Mouse (Mus musculus) heart, adult 9 months (tissue): ENCODE data around the gene Tex19.2.

Source experiments
- DNase-seq, 2 experiments: peaks; one replicate each; pipeline ENCODE4 v3.0.0; 2022; ENCODE audit warnings: low spot score in 2 of 2

Gene Tex19.2

GRCm38 (mm10) chr11:121118577-121118976, at the start of gene Tex19.2:
Tex19.2 (minus strand) TSS chr11:121118677.
- no peak for DNase-seq

DNA sequence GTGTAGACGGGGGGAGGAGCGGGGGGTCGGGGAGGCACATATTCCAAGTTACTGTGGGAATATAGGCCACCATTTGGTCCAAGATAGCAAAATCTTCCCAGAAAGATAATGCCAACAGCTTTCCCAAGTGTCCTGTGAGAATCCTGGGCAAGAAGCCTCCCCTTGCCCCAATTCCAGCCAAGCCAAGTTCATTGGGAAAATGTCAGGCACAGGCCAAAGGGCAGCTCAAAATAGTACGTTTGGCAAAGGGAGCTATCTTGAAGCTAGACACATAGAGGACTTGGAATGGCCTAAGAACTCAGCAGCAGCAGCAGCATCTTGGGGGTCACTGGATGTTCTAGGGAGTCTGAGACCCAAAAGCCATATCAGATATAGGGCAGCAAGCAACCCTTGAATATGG, 45.3 kb upstream of the Tex19.2 start:
- DNase-seq: no peak

GRCm38 (mm10) chr11:121160636-121161346, 42.3 kb upstream of the Tex19.2 start:
- no peak for DNase-seq

DNA sequence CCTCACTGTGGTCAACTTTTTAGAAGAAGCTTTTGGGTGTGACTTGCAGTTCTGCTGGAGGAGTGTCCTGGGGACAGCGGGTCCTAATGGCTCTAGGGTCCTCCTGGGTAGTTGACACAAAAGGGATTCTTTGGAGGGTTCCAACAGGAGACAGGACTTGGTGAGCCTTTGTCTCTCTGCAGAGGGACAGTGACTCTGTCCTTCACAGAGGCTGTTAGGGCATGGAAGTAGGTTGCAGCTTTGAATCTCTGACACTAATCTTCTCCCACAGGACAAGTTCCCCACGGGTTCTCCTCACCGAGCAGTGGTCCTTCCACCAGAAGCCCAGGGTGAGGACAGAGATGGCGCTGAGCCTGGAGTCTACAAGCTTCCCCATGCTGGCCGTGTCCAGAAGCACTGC, 41.5 kb upstream of the Tex19.2 start, which contains the start of gene Uts2r:
Uts2r (plus strand) TSS at position 301 of the 400 bp plus-strand sequence.
- no peak for DNase-seq

- peak; percentile 19 to 33 for DNase-seq
These were observed 38.0 kb upstream of the Tex19.2 start for GRCm38 (mm10) chr11:121156411-121156891.

DNA sequence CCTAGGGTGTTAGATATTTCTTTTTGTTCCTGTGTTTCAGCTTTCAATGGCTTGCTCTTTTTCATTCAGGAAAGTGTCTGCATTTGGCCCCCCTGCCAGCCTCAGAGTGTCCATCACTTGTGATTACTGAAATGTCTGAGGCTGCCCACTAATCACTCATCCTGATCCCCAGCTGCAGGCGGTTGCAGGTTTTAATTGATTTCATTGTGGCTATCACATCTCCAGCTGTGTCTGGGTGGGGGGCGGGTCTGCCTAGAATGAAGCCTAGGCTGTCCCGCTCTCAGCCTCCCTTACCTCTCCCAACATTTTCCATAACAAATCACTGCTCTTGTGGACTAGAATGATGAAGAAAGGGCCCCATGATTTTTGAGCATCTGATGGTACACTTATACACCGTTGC, 35.7 kb upstream of the Tex19.2 start:
- no peak for DNase-seq

- no peak for DNase-seq
These were observed 29.7 kb upstream of the Tex19.2 start for GRCm38 (mm10) chr11:121148193-121148592.

- DNase-seq: no peak
These were observed 27.4 kb upstream of the Tex19.2 start, which contains the start of gene Tex19.1 for GRCm38 (mm10) chr11:121145865-121146264. Tex19.1 (plus strand) TSS chr11:121146143.

DNA sequence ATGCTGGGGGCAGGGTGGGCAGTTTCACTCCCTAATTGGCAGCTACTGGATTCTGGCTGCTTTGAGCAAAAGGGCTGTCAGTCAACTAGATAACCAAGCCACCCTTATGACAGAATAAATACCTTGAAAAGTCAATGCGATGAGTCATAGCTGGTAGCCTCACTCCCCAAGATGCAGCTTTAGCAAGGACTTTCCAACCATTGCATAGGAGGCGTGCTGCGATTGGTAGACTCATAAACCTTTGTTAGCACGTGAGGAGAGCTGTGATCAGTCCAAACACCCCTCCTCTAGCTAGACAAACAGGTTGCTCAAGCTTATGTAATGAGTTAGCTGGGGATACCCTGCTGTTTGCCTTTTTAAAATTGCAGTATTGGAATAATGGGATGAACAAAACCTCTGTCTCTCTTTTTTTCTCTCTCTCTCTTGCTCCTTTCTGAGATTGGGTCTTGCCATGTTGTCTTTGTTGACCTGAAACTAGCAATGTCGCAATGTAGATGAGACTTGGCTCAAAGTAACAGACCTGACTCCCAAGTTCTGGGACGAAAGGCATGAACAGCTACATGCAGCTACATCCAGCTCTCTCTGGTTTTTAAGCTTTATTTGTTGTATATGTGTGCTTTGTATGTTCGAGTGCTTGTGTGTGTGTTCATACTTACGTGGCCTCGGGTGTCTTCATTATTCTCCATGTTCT, 25.0 kb upstream of the Tex19.2 start:
- DNase-seq: no peak

- DNase-seq: no peak
These were observed 20.3 kb upstream of the Tex19.2 start for GRCm38 (mm10) chr11:121138732-121139131.

GRCm38 (mm10) chr11:121137682-121138081, 19.2 kb upstream of the Tex19.2 start:
- DNase-seq: no peak

- no peak for DNase-seq
These were observed 16.1 kb upstream of the Tex19.2 start for GRCm38 (mm10) chr11:121134600-121134999.

GRCm38 (mm10) chr11:121129616-121130015, 11.1 kb upstream of the Tex19.2 start:
- DNase-seq: peak in 1 of 2 experiments; percentile 9

GRCm38 (mm10) chr11:121127441-121127840, 9.0 kb upstream of the Tex19.2 start:
- DNase-seq: no peak

DNA sequence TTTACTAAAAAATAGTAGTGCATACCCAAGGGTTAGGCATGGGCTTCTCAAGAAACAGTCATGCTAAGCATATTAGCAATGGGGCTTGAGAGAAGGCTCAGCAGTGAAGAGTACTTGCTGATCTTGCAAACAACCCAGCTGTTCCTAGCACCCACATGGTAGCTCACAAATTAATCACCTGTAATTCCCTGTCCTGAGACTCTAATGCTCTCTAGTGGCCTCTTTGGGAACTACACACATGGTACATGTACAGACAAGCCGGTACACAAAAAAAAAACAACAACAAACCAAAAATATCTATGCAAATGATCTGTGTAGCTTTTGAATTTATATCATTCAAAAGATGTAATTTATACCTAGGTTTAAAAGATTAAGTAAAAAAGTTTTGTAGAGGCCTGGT, 7.9 kb upstream of the Tex19.2 start:
- DNase-seq: no peak

GRCm38 (mm10) chr11:121125522-121126172, 7.2 kb upstream of the Tex19.2 start:
- no peak for DNase-seq

DNA sequence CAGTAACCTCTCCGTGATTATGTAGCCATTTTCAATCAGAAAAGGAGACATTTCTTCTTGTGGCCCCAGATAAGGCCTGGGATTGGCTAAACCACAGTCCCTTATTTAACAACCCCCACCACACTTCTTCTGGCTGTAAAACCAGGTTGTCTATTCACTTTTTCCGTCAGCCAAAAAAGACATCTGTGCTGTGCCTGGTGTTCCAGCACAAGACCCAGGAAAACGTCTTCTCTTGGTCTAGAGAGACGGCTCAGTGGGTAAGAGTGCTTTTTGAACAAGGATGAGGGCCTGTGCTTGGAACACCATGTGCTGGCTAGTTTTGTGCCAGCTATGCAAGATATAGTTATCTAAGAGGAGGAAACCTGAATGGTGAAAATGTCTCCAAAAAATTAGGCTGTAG, 5.0 kb upstream of the Tex19.2 start:
- DNase-seq: no peak

DNA sequence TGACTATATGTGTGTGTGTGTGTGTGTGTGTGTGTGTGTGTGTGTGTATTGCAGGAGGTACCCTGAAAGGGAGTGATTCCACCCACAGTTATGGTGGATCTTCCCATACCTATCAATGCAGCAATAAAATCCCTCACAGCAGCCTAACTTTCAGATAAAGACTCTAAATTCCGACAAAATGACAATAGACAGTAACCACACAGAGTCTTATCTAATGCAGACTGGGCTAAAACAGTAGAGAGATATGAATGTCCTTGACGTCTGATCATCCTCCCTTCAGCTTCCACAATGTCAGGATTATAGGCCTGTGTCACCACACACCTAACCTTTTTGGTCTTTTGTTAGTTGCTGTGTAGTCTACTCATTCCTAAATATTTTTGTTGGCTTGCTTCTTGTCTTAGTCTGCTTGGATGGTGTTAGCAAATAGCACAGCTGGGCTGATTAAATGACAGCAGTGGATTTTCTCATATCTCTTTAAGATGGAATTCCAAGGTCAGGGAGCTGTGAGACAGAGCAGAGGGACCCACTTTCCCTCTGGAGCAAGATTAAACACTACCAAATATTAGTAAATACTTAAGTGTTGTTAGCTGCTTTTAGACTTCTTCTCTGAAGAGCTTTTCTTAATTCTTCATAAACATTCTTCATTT, 3.7 kb upstream of the Tex19.2 start:
- DNase-seq: no peak

DNA sequence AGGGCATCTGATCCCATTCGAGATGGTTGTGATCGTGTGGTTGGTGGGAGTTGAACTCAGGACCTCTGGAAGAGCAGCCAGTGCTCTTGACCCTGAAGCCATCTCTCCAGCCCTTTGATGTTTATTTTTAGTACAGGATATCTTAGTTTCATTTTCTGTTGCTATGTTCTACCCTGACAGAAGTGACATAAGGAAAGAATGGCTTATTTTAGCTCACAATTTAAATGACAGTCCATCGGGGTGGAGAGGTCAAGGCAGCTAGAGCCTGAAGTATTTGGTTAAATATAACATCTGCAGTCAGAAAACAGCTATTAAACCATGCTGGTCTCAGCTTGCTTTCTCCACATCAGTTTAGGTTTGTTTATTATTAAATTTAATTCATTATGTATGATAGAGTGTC, 2.7 kb upstream of the Tex19.2 start:
- no peak for DNase-seq

DNA sequence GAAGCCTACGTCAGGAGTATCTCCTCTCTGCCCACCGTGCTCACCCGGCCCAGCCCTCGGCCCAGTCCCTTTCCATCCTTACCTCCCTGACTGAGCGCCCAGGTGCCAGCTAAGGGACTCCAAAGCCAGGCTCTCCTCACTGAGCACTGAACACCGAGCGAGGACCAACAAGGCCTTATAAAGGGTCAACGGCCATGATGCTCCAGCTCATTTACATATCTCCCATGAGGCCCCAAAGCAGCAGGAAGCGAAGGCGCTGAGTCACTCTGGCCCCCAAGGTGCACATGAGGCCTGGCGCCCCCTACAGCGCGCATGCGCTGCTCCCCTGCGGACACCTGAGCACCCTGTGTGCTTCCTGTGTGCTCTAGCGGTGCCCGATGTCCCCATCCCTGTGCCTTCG, 371 bp downstream of the Tex19.2 start:
- no peak for DNase-seq

- no peak for DNase-seq
These were observed 6.2 kb downstream of the Tex19.2 start for GRCm38 (mm10) chr11:121112091-121112775.
